Mouse (Mus musculus) lung, postnatal 0 days (tissue): ENCODE data around the gene B4galt5. TPM values are rescaled to one million over a fixed set of nuclear protein-coding genes. Genes with fewer than 3 reads are reported as not detected.

Experiments used
- ATAC-seq: fragments of 200-750 bp; cut with Nextera tagmentation; 2 replicates; pipeline ENCODE4 v1.8.0; 2017; ENCODE audit warnings: moderate library complexity
- DNase-seq: peaks from one replicate; pipeline ENCODE4 v3.0.0-alpha.2; 2016; ENCODE audit warnings: low spot score
- H3K27ac ChIP-seq: fragments of 300-500 bp; sonication (generic); 2 replicates; pipeline ENCODE4 v1.5.1; 2014; ENCODE audit warnings: antibody characterized with exemption, mild to moderate bottlenecking, low read length, mixed read lengths
- H3K27me3 ChIP-seq: fragments of 300-500 bp; sonication (generic); replicated peaks from 2 replicates; pipeline ENCODE4 v1.6.1; 2014; ENCODE audit warnings: low read length, mixed read lengths; ENCODE audit not compliant: insufficient read depth
- H3K36me3 ChIP-seq: fragments of 300-500 bp; sonication (generic); 2 replicates; pipeline ENCODE4 v1.6.1; 2014; ENCODE audit warnings: low read length, mixed read lengths; ENCODE audit not compliant: insufficient read depth
- H3K4me1 ChIP-seq: fragments of 300-500 bp; sonication (generic); 2 replicates; pipeline ENCODE4 v1.6.1; 2014; ENCODE audit warnings: antibody characterized with exemption, low read depth, low read length, mixed read lengths; ENCODE audit not compliant: insufficient read depth
- H3K4me2 ChIP-seq: fragments of 300-500 bp; sonication (generic); replicated peaks from 2 replicates; pipeline ENCODE4 v1.6.1; 2014; ENCODE audit warnings: low read depth, mild to moderate bottlenecking, low read length, moderate library complexity, mixed read lengths
- H3K4me3 ChIP-seq: fragments of 300-500 bp; sonication (generic); 2 replicates; pipeline ENCODE4 v1.5.1; 2014; ENCODE audit warnings: low read depth, low read length
- H3K9ac ChIP-seq: fragments of 300-500 bp; sonication (generic); replicated peaks from 2 replicates; pipeline ENCODE4 v1.6.1; 2014; ENCODE audit warnings: low read depth, mild to moderate bottlenecking
- H3K9me3 ChIP-seq: fragments of 300-500 bp; sonication (generic); 2 replicates; pipeline ENCODE4 v1.6.1; 2016; ENCODE audit warnings: low read length, mixed read lengths
- CTCF ChIP-seq: IDR thresholded peaks from 2 replicates; pipeline ENCODE4 v1.5.1; 2016; ENCODE audit warnings: antibody characterized with exemption, mild to moderate bottlenecking
- EP300 ChIP-seq: IDR thresholded peaks from 2 replicates; pipeline ENCODE4 v1.6.1; 2016; ENCODE audit warnings: antibody characterized with exemption, mild to moderate bottlenecking, control low read depth
- WGBS: fragments of 180-500 bp; shearing (Covaris S2); extraction: QIAGEN DNeasy Blood & Tissue Kit; methylation state at CpG from one replicate; pipeline ENCODE4 v1.1.7; 2014; 5-methylcytosine and 5-hydroxymethylcytosine counted together
- polyA plus RNA-seq: library from polyadenylated mRNA; unstranded; fragments of >200 nt; fragmentation: Nextera tagmentation; extraction: Ambion mirVana; gene quantifications from 2 replicates; pipeline ENCODE4 v1.2.1, GENCODE M21; 2015

The B4galt5 gene
- polyA plus RNA-seq, 1 experiment from 2014 or later, result 10.3 TPM

- H3K9me3 ChIP-seq, result no peaks in the 10 kb centered on the region
- no peak overlapping the region for H3K9ac ChIP-seq
- DNase-seq, result no peak
- WGBS, result 84% methylated on average over 21 of the region's 21 CpGs
- H3K27me3 ChIP-seq, result no peaks in the 10 kb centered on the region
- no peak for ATAC-seq
- peaks cover 7% of the 10 kb centered on the region; the same call in 1 of the 2 replicates for H3K36me3 ChIP-seq
- H3K4me2 ChIP-seq, result no peak overlapping the region
- H3K27ac ChIP-seq, result no peak overlapping the region
- TF ChIP-seq CTCF (no peak), EP300 (no peak)
- no peaks in the 10 kb centered on the region for H3K4me1 ChIP-seq
- no peak overlapping the region for H3K4me3 ChIP-seq
These were observed 48.0 kb downstream of the B4galt5 start for GRCm38 (mm10) chr2:167300943-167301497.

DNA sequence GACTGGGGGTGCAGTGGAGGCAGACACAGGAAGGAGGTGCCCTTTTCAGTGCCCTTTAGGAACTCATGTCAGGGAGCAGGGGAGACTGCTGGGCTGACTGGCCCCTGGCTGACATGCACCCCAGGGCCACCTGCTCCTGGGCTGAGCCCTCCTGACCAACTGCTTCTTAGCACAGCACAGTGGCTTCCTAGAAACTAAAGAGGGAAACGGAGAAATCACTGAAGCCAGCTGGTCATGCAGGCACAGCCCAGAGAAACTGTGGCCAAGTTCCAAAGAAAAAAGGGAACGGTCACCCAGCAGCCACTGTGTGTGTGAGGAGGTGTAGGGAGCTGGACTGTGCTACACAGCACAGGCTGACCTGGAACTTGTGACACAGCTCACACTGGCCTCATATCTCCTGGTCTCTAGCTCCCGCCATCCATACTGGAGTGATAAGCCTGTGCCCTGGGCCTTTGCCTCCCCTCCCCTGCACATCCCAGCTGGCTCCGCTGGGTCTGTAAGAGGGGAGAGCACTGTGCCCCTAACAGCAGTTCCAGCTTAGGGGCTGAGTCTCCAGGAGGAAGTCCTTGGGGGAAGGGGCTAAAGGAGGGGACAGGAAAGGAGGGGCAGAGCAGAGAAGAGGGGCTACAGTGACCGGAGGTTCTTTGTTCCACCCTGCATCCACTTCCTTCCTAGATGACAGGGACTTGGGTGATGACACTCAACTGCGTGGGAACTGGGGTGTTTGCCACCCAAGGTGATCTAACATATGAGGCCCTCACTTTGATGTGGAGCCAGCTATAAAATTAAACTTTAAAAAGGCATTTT, 48.9 kb downstream of the B4galt5 start:
- DNase-seq (peak; percentile 53), ATAC-seq (peak; percentile 73)
- Histone ChIP-seq H3K4me2 (no peak overlapping the region), H3K9me3 (no peaks in the 10 kb centered on the region), H3K27me3 (no peaks in the 10 kb centered on the region), H3K4me1 (no peaks in the 10 kb centered on the region), H3K9ac (no peak overlapping the region), H3K4me3 (no peak overlapping the region), H3K27ac (peak overlapping the region; percentile 39), H3K36me3 (peaks cover 3% of the 10 kb centered on the region; the same call in 1 of the 2 replicates)
- TF ChIP-seq EP300 (peak; percentile 65), CTCF (no peak)
- WGBS, result 47% methylated on average over 6 of the region's 6 CpGs

GRCm38 (mm10) chr2:167298729-167299705, 50.0 kb downstream of the B4galt5 start:
- Histone ChIP-seq H3K9ac (no peak overlapping the region), H3K27me3 (no peaks in the 10 kb centered on the region), H3K27ac (no peak overlapping the region), H3K9me3 (no peaks in the 10 kb centered on the region), H3K4me3 (no peak overlapping the region), H3K4me1 (no peaks in the 10 kb centered on the region), H3K4me2 (no peak overlapping the region), H3K36me3 (peaks cover 3% of the 10 kb centered on the region; the same call in 1 of the 2 replicates)
- peak; percentile 31; the same call in 1 of the 2 replicates for ATAC-seq
- no peak for DNase-seq
- TF ChIP-seq EP300, result no peak
- WGBS, result 71% methylated on average over 27 of the region's 27 CpGs

GRCm38 (mm10) chr2:167297985-167298384, 51.0 kb downstream of the B4galt5 start:
- H3K27ac ChIP-seq, result no peak overlapping the region
- no peaks in the 10 kb centered on the region for H3K4me1 ChIP-seq
- no peak for ATAC-seq
- H3K9me3 ChIP-seq, result no peaks in the 10 kb centered on the region
- no peaks in the 10 kb centered on the region for H3K36me3 ChIP-seq
- DNase-seq, result no peak
- no peak for TF ChIP-seq EP300
- no peak for TF ChIP-seq CTCF
- H3K4me2 ChIP-seq, result no peak overlapping the region
- 91% methylated on average over 11 of the region's 11 CpGs for WGBS
- no peaks in the 10 kb centered on the region for H3K27me3 ChIP-seq
- no peak overlapping the region for H3K4me3 ChIP-seq
- no peak overlapping the region for H3K9ac ChIP-seq

- H3K4me3 ChIP-seq, result no peak overlapping the region
- H3K27me3 ChIP-seq, result no peaks in the 10 kb centered on the region
- DNase-seq, result no peak
These were observed 54.1 kb downstream of the B4galt5 start for GRCm38 (mm10) chr2:167294926-167295325.

GRCm38 (mm10) chr2:167294216-167294615, 54.8 kb downstream of the B4galt5 start:
- Histone ChIP-seq H3K9me3 (no peaks in the 10 kb centered on the region), H3K27me3 (no peaks in the 10 kb centered on the region), H3K4me1 (no peaks in the 10 kb centered on the region), H3K36me3 (no peaks in the 10 kb centered on the region), H3K4me2 (no peak overlapping the region), H3K27ac (no peak overlapping the region), H3K4me3 (no peak overlapping the region), H3K9ac (no peak overlapping the region)
- ATAC-seq (no peak), DNase-seq (no peak)
- WGBS, result 88% methylated on average over 7 of the region's 7 CpGs
- no peak for TF ChIP-seq EP300
- TF ChIP-seq CTCF, result no peak

More at GRCm38 (mm10) chr2:167294926-167295325, 54.1 kb downstream of the B4galt5 start:
- Histone ChIP-seq H3K36me3 (no peaks in the 10 kb centered on the region), H3K27ac (no peak overlapping the region), H3K4me2 (0 out of 2 replicates have a peak overlapping the region, but pooled peaks have one; percentile 28), H3K4me1 (no peaks in the 10 kb centered on the region), H3K9me3 (no peaks in the 10 kb centered on the region), H3K9ac (no peak overlapping the region)
- WGBS, result 62% methylated on average over 15 of the region's 15 CpGs
- ATAC-seq, result no peak
- TF ChIP-seq CTCF (no peak), EP300 (no peak)
